Mouse (Mus musculus) E14TG2a.4 (cell line): ENCODE results near the gene Kcnmb2.

Experiments used
- CTCF ChIP-seq: conservative IDR thresholded peaks from 2 replicates; pipeline ENCODE4 v1.5.1; 2014; ENCODE audit warnings: low read length
- POU5F1 ChIP-seq: IDR thresholded peaks from 2 replicates; pipeline ENCODE4 v1.6.1; 2014; ENCODE audit warnings: low read length, borderline replicate concordance

DNA sequence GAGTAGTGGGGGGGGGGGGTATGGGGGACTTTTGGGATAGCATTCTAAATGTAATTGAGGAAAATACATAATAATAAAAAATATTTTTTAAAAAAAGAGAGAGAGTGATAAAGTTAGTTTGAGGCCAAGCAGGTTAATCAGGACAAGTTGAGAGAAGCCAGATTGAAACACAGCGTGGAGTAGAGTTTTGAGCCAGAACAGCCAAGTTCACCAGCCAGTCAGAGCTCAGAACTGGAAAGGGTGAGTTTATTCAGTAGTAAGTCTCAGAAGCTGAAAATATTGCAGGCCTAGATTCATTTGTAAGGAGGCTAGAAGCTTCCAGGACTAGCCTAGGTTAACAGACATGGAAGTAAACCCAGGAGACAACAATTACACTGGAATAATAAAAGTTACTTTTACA, 26.2 kb downstream of the Kcnmb2 start:
- TF ChIP-seq CTCF (no peak), POU5F1 (no peak)
